Mouse (Mus musculus): Measurements from ENCODE around the gene 4930558K02Rik. TPM values are rescaled to one million over a fixed set of nuclear protein-coding genes. Genes with fewer than 3 reads are reported as not detected.
A peak's percentile ranks its signal among the peaks of the same experiment; 100 is the strongest.

Gene 4930558K02Rik
- polyA plus RNA-seq, 1 experiment from 2014 or later: not detected

DNA sequence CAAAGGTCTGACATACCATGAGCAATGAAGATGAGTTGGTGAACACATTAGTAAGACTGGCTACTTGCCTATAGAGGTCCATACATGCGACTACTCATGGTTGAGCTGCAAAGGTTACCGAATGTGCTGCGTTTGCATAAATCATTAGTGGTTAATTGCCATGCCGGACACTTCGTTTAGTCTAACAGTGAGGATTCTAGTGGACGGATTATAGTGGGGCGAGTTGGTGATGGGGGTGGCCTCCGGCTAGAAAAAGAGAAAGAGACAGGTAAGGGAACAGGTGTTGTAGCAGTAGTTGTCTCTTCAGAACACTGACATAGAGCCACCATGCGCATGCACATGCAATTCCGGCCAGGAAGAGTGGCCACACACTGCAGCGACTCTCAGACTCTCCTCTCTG, 12.4 kb upstream of the 4930558K02Rik start:
- H3K27ac ChIP-seq: no peak overlapping the region
- no peak for ATAC-seq (ENCODE audit: low FRiP score, low read depth)

DNA sequence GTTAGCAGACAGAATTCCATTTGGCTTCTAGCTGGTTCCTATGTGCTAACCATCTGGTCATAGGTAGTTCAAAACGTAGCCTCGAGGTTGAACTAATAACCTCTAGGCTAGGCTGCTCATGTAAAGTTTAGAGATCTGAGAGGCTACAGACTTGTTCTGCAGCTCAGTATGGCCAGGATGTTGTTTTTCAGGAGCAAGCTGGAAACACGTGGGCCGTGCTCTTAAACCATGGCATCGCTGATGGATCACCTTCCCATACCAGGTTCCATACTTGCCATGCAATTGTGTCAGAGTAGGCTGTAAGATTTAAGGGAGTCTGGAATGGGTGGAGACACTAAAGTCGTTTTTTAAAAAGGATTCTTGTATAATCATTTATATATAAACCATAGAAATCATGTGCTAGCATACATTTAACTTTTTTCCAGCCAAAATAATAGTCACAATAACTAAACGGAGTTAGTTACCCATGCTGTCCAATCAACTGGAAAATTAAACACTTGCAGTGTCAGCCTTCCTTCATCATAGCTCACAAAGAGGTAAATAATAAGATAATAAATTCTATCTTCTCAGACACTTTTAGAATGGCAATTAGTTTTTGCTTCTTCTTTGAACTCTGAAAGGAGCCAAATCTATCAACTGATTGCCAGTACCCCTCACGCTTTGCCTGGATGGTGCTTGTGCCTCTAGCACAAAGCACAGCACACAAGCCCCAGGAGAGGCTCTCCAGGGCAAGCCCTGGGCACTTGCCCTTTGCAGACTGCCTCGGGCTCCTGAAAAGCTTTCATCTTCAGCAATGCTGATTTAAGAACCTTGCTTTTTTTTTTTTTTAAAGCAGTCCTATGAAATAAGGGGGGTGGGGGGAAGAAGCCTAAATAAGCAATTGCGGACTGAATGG, 11.5 kb upstream of the 4930558K02Rik start:
- Histone ChIP-seq H3K27me3 (no peaks in the 10 kb centered on the region), H3K4me3 (no peak overlapping the region), H3K9me3 (no peaks in the 10 kb centered on the region), H3K36me3 (no peaks in the 10 kb centered on the region), H3K4me1 (peaks cover 25% of the 10 kb centered on the region), H3K9ac (no peak overlapping the region), H3K4me2 (replicated peaks) (no peak overlapping the region), H3K27ac (peak overlapping the region; percentile 85)
- ATAC-seq (ENCODE audit: low FRiP score, low read depth): no peak
- 26% methylated on average over 10 of the region's 10 CpGs for WGBS

More for the DNA sequence above, 12.4 kb upstream of the 4930558K02Rik start:
- Histone ChIP-seq H3K4me3 (no peak overlapping the region), H3K9me3 (no peaks in the 10 kb centered on the region), H3K4me1 (peaks cover 25% of the 10 kb centered on the region), H3K36me3 (no peaks in the 10 kb centered on the region), H3K9ac (no peak overlapping the region), H3K4me2 (replicated peaks) (no peak overlapping the region), H3K27me3 (no peaks in the 10 kb centered on the region)
- 90% methylated on average over 11 of the region's 11 CpGs for WGBS

DNA sequence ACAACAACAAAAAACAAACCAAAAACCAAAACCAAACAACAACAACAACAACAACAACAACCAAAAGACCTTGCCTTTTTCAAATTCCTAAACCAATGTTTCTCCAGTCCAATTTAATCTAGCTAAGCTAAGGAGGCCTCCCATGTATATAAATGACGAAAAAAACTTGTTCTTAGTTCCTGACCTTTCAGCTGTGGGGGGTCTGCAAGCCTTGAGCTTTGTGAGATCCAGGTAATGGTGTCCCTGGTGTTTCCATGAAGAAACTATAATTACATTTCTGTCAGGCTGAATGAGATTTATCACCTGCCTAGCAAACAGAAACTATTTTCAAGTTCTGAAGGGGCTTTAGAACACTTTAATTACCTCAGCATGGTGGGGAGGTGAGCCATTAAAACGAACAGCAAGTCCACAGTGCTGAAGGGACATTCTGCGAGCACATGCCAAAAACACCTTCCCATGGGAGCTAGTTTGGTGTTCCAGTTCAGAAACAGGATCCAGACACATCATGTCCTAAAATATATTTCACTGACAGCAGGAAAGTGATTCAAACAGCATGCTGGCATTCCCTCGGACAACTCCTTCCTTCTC, 4.6 kb upstream of the 4930558K02Rik start:
- WGBS: 2% methylated on average over 4 of the region's 4 CpGs
- peaks cover 53% of the 10 kb centered on the region for H3K4me1 ChIP-seq

DNA sequence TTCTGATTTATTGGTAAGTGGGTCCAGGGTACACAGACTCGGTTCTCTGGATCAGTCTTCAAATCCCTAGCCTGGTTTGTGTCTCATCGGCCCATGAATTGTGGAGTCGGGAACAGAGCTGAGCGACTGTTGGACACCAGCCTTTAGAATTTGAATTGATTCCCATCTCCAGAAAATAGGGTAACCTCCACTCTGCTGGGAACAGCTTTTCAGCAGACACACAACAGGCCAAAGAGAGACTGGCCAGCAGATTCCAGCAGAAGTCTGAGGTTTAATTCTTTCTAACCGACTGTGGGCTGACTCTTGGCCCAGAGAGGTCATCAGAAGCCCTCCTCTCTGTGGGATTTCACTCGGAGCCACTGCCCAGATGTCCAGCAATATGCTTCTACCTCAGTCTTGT, 4.0 kb upstream of the 4930558K02Rik start:
- no peaks in the 10 kb centered on the region for H3K9me3 ChIP-seq
- no peak for ATAC-seq (ENCODE audit: low FRiP score, low read depth)
- H3K36me3 ChIP-seq: no peaks in the 10 kb centered on the region
- peak overlapping the region; percentile 96 for H3K27ac ChIP-seq
- peaks cover 53% of the 10 kb centered on the region for H3K4me1 ChIP-seq
- H3K27me3 ChIP-seq: no peaks in the 10 kb centered on the region
- 26% methylated on average over 6 of the region's 6 CpGs for WGBS
- no peak overlapping the region for H3K4me3 ChIP-seq
- no peak overlapping the region for H3K9ac ChIP-seq
- H3K4me2 ChIP-seq (replicated peaks): no peak overlapping the region

More for the DNA sequence above, 4.6 kb upstream of the 4930558K02Rik start:
- no peak overlapping the region for H3K4me3 ChIP-seq
- peak overlapping the region; percentile 34 for H3K4me2 ChIP-seq (replicated peaks)
- H3K9me3 ChIP-seq: no peaks in the 10 kb centered on the region
- H3K27me3 ChIP-seq: no peaks in the 10 kb centered on the region
- H3K36me3 ChIP-seq: no peaks in the 10 kb centered on the region
- peak overlapping the region; percentile 96 for H3K27ac ChIP-seq
- no peak overlapping the region for H3K9ac ChIP-seq
- ATAC-seq (ENCODE audit: low FRiP score, low read depth): peak; percentile 73

DNA sequence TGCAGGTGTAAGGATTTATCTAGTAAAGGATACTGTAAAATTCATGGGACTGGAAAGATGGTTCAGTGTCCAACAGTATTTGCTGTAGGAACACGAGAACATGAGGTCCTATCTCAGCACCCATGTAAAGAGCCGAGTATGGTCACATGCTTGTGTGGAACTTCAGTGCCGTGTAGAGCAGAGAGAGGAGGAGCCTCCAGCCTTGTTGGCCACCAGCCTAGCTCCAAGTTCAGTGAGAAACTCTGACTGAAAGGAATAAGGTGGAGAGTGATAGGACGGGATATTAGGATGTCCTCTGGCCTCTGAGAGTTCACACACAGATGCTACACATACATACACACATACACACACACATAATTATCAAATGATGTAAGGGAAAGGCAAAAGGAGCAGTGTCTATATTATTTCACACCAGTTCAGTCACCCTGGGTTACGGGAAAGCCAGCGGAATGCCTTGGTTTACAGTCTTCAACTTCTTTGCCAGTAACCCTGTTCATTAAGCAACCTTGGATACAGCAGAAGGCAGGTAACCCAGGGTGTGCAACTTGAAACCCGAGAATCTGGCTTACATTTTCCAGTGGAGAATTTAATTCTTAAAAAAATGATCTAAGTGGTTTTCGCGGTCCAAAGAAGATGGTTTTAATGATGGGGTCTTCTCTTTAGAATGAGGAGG, 1.3 kb upstream of the 4930558K02Rik start:
- Histone ChIP-seq H3K27me3 (no peaks in the 10 kb centered on the region), H3K4me3 (no peak overlapping the region), H3K4me1 (peaks cover 79% of the 10 kb centered on the region), H3K9me3 (no peaks in the 10 kb centered on the region), H3K4me2 (replicated peaks) (0 out of 2 replicates have a peak overlapping the region, but pooled peaks have one; percentile 9), H3K27ac (peak overlapping the region; percentile 92), H3K36me3 (no peaks in the 10 kb centered on the region), H3K9ac (no peak overlapping the region)
- ATAC-seq (ENCODE audit: low FRiP score, low read depth): peak; percentile 33; the same call in 1 of the 2 replicates
- WGBS: 44% methylated on average over 9 of the region's 9 CpGs

DNA sequence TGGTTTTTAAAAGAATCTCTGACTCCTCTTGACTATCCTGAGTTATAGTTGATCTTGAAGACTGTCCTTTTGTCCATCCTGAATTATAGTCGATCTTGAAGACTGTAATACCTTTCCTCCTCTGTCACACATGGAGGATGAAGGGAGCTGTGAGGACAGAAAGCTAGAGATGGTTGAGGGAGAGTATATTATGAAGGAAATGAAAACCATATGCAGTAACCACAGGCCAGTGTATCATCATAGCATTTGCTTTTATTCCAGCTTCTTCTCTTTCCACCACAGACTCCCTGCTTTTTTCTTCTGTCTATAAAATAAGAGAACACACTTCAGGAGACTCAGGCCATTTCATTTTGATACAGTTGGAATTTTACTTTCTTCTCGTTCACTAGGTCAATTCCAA, 610 bp upstream of the 4930558K02Rik start:
- Histone ChIP-seq H3K4me1 (peaks cover 78% of the 10 kb centered on the region), H3K27me3 (no peaks in the 10 kb centered on the region), H3K27ac (peak overlapping the region; percentile 92), H3K4me3 (no peak overlapping the region), H3K9ac (no peak overlapping the region), H3K4me2 (replicated peaks) (no peak overlapping the region), H3K9me3 (no peaks in the 10 kb centered on the region), H3K36me3 (no peaks in the 10 kb centered on the region)
- no peak for ATAC-seq (ENCODE audit: low FRiP score, low read depth)
- WGBS: 62% methylated on average over 2 of the region's 2 CpGs

DNA sequence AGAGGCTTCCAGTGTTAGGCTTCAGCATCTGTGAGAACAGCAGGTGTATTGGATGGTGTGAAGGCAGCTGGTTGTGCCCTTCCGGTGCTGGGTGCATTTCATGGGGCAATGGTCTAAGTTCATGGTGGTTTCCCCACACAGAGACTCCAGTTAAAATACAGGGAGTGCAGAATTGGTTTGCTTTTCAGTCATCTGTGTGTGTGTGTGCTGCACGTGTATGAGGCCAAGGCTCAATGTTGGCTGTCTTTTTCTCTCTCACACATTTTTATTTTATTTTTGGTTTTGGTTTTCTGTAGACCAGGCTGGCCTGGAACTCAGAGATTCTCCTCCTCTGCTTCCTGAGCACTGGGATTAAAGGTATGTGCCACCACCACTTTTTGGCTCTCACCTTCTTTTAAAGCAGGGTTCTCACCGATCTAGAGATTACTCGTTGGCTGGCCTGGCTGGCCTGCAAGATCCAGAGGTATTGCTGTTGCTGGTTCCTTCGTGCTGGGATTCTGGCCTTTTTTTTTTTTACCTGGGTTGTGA, 1.2 kb downstream of the 4930558K02Rik start:
- Histone ChIP-seq H3K4me2 (replicated peaks) (no peak overlapping the region), H3K4me3 (no peak overlapping the region), H3K27ac (peak overlapping the region; percentile 83; the same call in 1 of the 2 replicates), H3K9me3 (no peaks in the 10 kb centered on the region), H3K36me3 (no peaks in the 10 kb centered on the region), H3K9ac (no peak overlapping the region), H3K27me3 (no peaks in the 10 kb centered on the region), H3K4me1 (peaks cover 71% of the 10 kb centered on the region)
- WGBS: 78% methylated on average over 5 of the region's 5 CpGs
- no peak for ATAC-seq (ENCODE audit: low FRiP score, low read depth)

- peak overlapping the region; percentile 83 for H3K27ac ChIP-seq
- no peak overlapping the region for H3K4me3 ChIP-seq
- H3K4me1 ChIP-seq: peaks cover 64% of the 10 kb centered on the region
- no peak for ATAC-seq (ENCODE audit: low FRiP score, low read depth)
- H3K9me3 ChIP-seq: no peaks in the 10 kb centered on the region
- H3K4me2 ChIP-seq (replicated peaks): no peak overlapping the region
- 0 out of 2 replicates have a peak overlapping the region, but pooled peaks have one; percentile 31 for H3K9ac ChIP-seq
- H3K36me3 ChIP-seq: no peaks in the 10 kb centered on the region
- H3K27me3 ChIP-seq: no peaks in the 10 kb centered on the region
- 43% methylated on average over 4 of the region's 4 CpGs for WGBS
Measured at GRCm38 (mm10) chr1:161977331-161977730, 2.1 kb downstream of the 4930558K02Rik start.

DNA sequence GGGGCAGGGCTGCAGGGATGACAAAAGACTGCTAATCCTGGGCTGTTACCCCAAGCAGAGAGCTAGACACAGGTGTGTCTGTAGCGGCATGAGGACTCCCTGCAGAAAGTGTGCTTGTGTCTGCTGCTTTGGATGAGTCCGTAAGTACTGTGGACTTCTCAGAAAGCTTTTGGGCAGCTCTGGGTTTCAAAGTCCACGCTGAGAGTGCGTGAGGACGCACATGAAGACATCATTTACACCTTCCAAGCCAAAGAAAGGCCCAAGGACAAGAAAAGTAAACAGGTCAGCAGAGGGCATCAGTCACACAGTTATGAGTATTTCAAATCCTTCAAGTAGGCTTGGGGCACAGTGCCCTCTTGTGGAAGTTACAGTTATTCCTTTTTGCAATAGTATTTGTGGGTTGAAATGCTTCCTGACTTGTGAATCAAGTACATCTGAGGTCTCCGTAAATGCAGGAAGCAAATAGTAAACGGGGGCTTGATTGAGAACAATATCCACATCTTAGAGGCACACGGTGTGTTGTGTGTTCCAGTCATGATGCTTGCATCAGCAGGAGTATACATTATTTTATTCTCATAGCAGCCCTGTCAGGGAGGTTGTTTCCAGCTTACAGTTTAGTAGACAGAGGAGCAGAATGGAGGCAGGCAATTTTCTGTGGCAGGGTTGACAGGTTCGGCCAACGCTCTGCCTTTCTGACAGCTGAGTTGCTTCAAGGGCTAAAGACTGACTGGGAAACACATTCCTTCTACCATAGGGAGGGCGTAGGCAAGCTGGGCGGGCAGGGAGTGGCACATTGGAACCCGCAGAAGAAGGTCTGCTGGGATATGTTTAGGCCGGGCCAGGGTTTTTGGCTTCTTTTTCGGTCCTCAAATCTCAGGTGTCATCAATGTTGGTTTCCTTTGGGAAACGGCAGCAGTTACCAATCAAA, 2.9 kb downstream of the 4930558K02Rik start:
- 41% methylated on average over 16 of the region's 16 CpGs for WGBS
- Histone ChIP-seq H3K9ac (no peak overlapping the region; the same call in 1 of the 2 replicates), H3K4me1 (peaks cover 70% of the 10 kb centered on the region), H3K4me3 (no peak overlapping the region), H3K9me3 (no peaks in the 10 kb centered on the region), H3K27me3 (no peaks in the 10 kb centered on the region), H3K36me3 (peaks cover 4% of the 10 kb centered on the region; the same call in 1 of the 2 replicates), H3K27ac (peak overlapping the region; percentile 83), H3K4me2 (replicated peaks) (peak overlapping the region; percentile 19; the same call in 1 of the 2 replicates)
- peak; percentile 57; the same call in 1 of the 2 replicates for ATAC-seq (ENCODE audit: low FRiP score, low read depth)

DNA sequence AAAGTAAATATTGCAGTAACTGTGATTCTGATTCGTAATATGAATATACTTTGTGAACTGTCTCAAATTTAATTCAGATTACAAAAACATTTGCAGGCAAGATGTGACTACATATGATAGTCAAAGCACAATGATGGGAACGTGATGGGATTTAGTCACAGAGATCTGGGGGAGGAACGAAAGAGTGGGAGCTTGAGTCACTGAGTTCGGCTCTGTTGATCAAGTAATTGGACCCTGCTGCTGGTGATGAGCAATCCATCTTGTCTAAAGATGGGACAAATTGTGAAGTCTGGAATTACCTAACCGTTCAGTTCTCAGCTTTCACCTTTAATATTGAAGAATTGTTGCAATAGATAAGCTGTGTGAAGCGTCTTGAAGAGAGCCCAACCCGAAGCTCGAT, 7.2 kb downstream of the 4930558K02Rik start:
- Histone ChIP-seq H3K4me3 (no peak overlapping the region), H3K9ac (no peak overlapping the region), H3K4me1 (peaks cover 57% of the 10 kb centered on the region), H3K9me3 (no peaks in the 10 kb centered on the region), H3K36me3 (peaks cover 17% of the 10 kb centered on the region), H3K27ac (no peak overlapping the region), H3K4me2 (replicated peaks) (no peak overlapping the region), H3K27me3 (no peaks in the 10 kb centered on the region)
- no peak for ATAC-seq (ENCODE audit: low FRiP score, low read depth)
- 86% methylated on average over 8 of the region's 8 CpGs for WGBS

- no peak for ATAC-seq (ENCODE audit: low FRiP score, low read depth)
- Histone ChIP-seq H3K27me3 (no peaks in the 10 kb centered on the region), H3K4me2 (replicated peaks) (peak overlapping the region; percentile 21), H3K27ac (no peak overlapping the region), H3K9ac (no peak overlapping the region), H3K9me3 (no peaks in the 10 kb centered on the region), H3K36me3 (peaks cover 17% of the 10 kb centered on the region), H3K4me1 (peaks cover 44% of the 10 kb centered on the region), H3K4me3 (no peak overlapping the region; the same call in 1 of the 2 replicates)
- 95% methylated on average over 9 of the region's 9 CpGs for whole genome bisulfite sequencing
Measured at GRCm38 (mm10) chr1:161970874-161971273, 8.6 kb downstream of the 4930558K02Rik start.
